9 mouse cellular contexts compared by ENCODE assay signal in genomic region chr17:17392863-17393262, GRCm38 (mm10). TPM values are rescaled to one million over a fixed set of nuclear protein-coding genes. Genes with fewer than 3 reads are reported as not detected.
DNase-seq lines count a peak whose midpoint lies in the region; ATAC-seq and TF ChIP-seq lines count a peak whose summit lies in the region.
"Had no signal": no experiment of that assay in that cellular context is flagged by ENCODE, and none has a peak within 500 bp of the region (broad histone marks: within the 10 kb centered on the region; RNA-seq: fewer than 3 reads in every experiment).

No protein-coding gene starts in this region.

- no peak for TF ChIP-seq EP300 in heart, adult 2 months (IDR thresholded peaks at IDR 0.05; ENCODE audit: insufficient read depth, low read depth, low read length)
- no peak for TF ChIP-seq EP300 in liver, embryonic 14.5 days (IDR thresholded peaks at IDR 0.05; ENCODE audit: low read depth)

- no peak for DNase-seq in heart, adult 2 months
- no peak for DNase-seq in heart, adult 8-10 months (ENCODE audit: low spot score)
- peak; percentile 19 for DNase-seq in CD4-positive helper T cell, adult 2 months (ENCODE audit: low read depth, low spot score)
- no peak for DNase-seq in liver, embryonic 14.5 days (ENCODE audit: low read depth in 3 of 3, low spot score in 3 of 3)
- DNase-seq in right cerebral cortex, postnatal 14 days, result no peak
- no peak for DNase-seq in urinary bladder, postnatal 4 days (ENCODE audit: low spot score in 2 of 2)
- DNase-seq in layer of hippocampus, postnatal 14 days (ENCODE audit: low spot score in 2 of 2), result no peak

- no peak overlapping the region for H3K4me2 ChIP-seq in liver, embryonic 14.5 days (ENCODE audit: low read depth)

- intact Hi-C loops in heart, adult 2 months (cut with DNase I), result loop anchor here (2.0 to 10.0 kb wide), 2 partner anchors 172 to 356 kb away; no protein-coding TSS in a partner anchor

- H3K36me3 ChIP-seq in heart, adult 2 months (ENCODE audit: control insufficient read depth, insufficient read depth, low read length), result no peaks in the 10 kb centered on the region; the same call in 1 of the 2 replicates
- peaks cover 2% of the 10 kb centered on the region; the same call in 1 of the 2 replicates for H3K36me3 ChIP-seq in liver, embryonic 14.5 days (replicated peaks; ENCODE audit: control insufficient read depth, insufficient read depth, low read depth)

- no peaks in the 10 kb centered on the region for H3K4me1 ChIP-seq in heart, adult 2 months (ENCODE audit: control insufficient read depth, insufficient read depth, low read length)
- H3K4me1 ChIP-seq in liver, embryonic 14.5 days (replicated peaks; ENCODE audit: control insufficient read depth in 2 of 2, insufficient read depth in 2 of 2, low read length in 1 of 2), result no peaks in the 10 kb centered on the region; a peak in 1 of 4 replicates

- ATAC-seq in common myeloid progenitor, adult 5-6 weeks (replicated peaks; ENCODE audit: low read depth, poor library complexity, severe bottlenecking), result peak; percentile 42; the same call in 1 of the 2 replicates
- 0 out of 2 replicates have a peak, but pooled peaks have one; percentile 31 for ATAC-seq in liver, embryonic 14.5 days (ENCODE audit: insufficient read depth)

- peak; percentile 73 for TF ChIP-seq CTCF in heart, adult 2 months (IDR thresholded peaks at IDR 0.05)
- TF ChIP-seq CTCF in liver, embryonic 14.5 days (IDR thresholded peaks at IDR 0.05; ENCODE audit: low read depth), result peak; percentile 25

- 65% methylated on average over 7 of the region's 7 CpGs for WGBS in heart, adult 2 months
- WGBS in liver, embryonic 14.5 days (ENCODE audit: insufficient replicate concordance), result 64% methylated on average over 7 of the region's 7 CpGs

- TF ChIP-seq POLR2A in heart, adult 2 months (IDR thresholded peaks at IDR 0.05; ENCODE audit: insufficient read depth, low read depth, low read length), result no peak

- H3K27me3 ChIP-seq in heart, adult 2 months (ENCODE audit: control insufficient read depth, insufficient read depth, low read length), result no peaks in the 10 kb centered on the region
- H3K27me3 ChIP-seq in liver, embryonic 14.5 days (ENCODE audit: control insufficient read depth, insufficient read depth, low read length), result no peaks in the 10 kb centered on the region

- no peaks in the 10 kb centered on the region for H3K9me3 ChIP-seq in liver, embryonic 14.5 days (ENCODE audit: control insufficient read depth, low read length)

- no peak overlapping the region for H3K9ac ChIP-seq in heart, adult 2 months (ENCODE audit: low read depth, low read length)
- no peak overlapping the region for H3K9ac ChIP-seq in liver, embryonic 14.5 days (replicated peaks)

- H3K4me3 ChIP-seq in heart, adult 2 months, result no peak overlapping the region
- H3K4me3 ChIP-seq in liver, embryonic 14.5 days (ENCODE audit: insufficient read depth in 1 of 2, low read depth in 2 of 2, low read length in 2 of 2), result no peak overlapping the region

- no peaks in the 10 kb centered on the region for H3K79me2 ChIP-seq in heart, adult 2 months (replicated peaks; ENCODE audit: control insufficient read depth, insufficient read depth, low read length)

- no peak overlapping the region for H3K27ac ChIP-seq in heart, adult 2 months
- H3K27ac ChIP-seq in liver, embryonic 14.5 days, result no peak overlapping the region

RNA-seq across cellular contexts. Expression of gene Lix1, which starts 9.6 kb away (rescaled TPM):
- total RNA-seq in heart, adult 2 months (2021), result 1 to 10 TPM; 6.2 to 7.0 TPM
- 1.7 and 2.8 TPM in 2 replicates for polyA plus RNA-seq in heart, adult 2 months (2012; rRNA removed)
- 1 to 10 TPM; 5.2 to 7.3 (median 6.4) TPM for total RNA-seq in heart, adult 8-10 months (2022)
- total RNA-seq in common myeloid progenitor, adult 5-6 weeks (2017), result not detected in 2 replicates
- 0.04 and 0.16 TPM in 2 replicates for polyA plus RNA-seq in liver, embryonic 14.5 days (2012; rRNA removed)
- 0.08 and 0.14 TPM in 2 replicates for polyA plus RNA-seq in liver, embryonic 14.5 days (2014; fragmentation: Nextera tagmentation; extraction: Ambion mirVana)
- 10 to 100 TPM; 75.6 to 77.4 TPM for total RNA-seq in layer of hippocampus, postnatal 14 days (2021)
- total RNA-seq: neutrophil, adult 5-6 weeks had no signal

RNA-seq across cellular contexts. Expression of gene Riok2, which starts 18.8 kb away (rescaled TPM):
- total RNA-seq in heart, adult 2 months (2021), result 10 to 100 TPM; 14.0 to 15.7 TPM
- polyA plus RNA-seq in heart, adult 2 months (2012; rRNA removed), result 10.4 and 25.6 TPM in 2 replicates
- 10 to 100 TPM; 15.4 to 20.2 (median 16.4) TPM for total RNA-seq in heart, adult 8-10 months (2022)
- 75.7 and 80.5 TPM in 2 replicates for total RNA-seq in common myeloid progenitor, adult 5-6 weeks (2017)
- 7.1 and 11.5 TPM in 2 replicates for polyA plus RNA-seq in liver, embryonic 14.5 days (2012; rRNA removed)
- polyA plus RNA-seq in liver, embryonic 14.5 days (2014; fragmentation: Nextera tagmentation; extraction: Ambion mirVana), result 11.7 and 12.1 TPM in 2 replicates
- total RNA-seq in layer of hippocampus, postnatal 14 days (2021), result 10 to 100 TPM; 16.6 to 17.1 TPM

Comparison
In these comparisons a context has a peak if more than half of its experiments do, and no peak if none do; other contexts are left out.
1. RNA of gene Lix1, which starts 9.6 kb away (total RNA-seq): 75.6 to 77.4 TPM in layer of hippocampus, postnatal 14 days; 5.2 to 7.3 TPM in heart, adult 8-10 months, 6.2 to 7.0 TPM in heart, adult 2 months and not detected in common myeloid progenitor, adult 5-6 weeks; every median in the first group is over 4 times any median in the second.